Mouse (Mus musculus): ENCODE results near the gene Hs2st1. TPM values are rescaled to one million over a fixed set of nuclear protein-coding genes. Genes with fewer than 3 reads are reported as not detected.

Gene Hs2st1
- 2.2 and 4.7 TPM in 2 replicates for polyA plus RNA-seq (2012)

GRCm38 (mm10) chr3:144570047-144570815, at the start of gene Hs2st1, which contains the start of gene Selenof:
TSS of gene Hs2st1 (minus strand) at chr3:144570181.
TSS of gene Selenof (plus strand) at chr3:144570304.

Other genes starting within 250 kb of the Hs2st1 start
- gene Selenof, start 123 bp upstream of the Hs2st1 start, polyA plus RNA-seq (2012), result 30.9 and 32.8 TPM in 2 replicates
- 26.2 and 35.3 TPM in 2 replicates for gene Sh3glb1, start 150.2 kb upstream of the Hs2st1 start, polyA plus RNA-seq (2012)
- 0.33 and 0.39 TPM in 2 replicates for gene Clca3a1, start 190.8 kb upstream of the Hs2st1 start, polyA plus RNA-seq (2012)
- not detected in 2 replicates for gene Clca3a2, start 249.3 kb upstream of the Hs2st1 start, polyA plus RNA-seq (2012)

All from megakaryocyte-erythroid progenitor cell, adult 5 weeks (primary cell).